8 mouse cellular contexts compared by ENCODE assay signal in the genomic region with DNA sequence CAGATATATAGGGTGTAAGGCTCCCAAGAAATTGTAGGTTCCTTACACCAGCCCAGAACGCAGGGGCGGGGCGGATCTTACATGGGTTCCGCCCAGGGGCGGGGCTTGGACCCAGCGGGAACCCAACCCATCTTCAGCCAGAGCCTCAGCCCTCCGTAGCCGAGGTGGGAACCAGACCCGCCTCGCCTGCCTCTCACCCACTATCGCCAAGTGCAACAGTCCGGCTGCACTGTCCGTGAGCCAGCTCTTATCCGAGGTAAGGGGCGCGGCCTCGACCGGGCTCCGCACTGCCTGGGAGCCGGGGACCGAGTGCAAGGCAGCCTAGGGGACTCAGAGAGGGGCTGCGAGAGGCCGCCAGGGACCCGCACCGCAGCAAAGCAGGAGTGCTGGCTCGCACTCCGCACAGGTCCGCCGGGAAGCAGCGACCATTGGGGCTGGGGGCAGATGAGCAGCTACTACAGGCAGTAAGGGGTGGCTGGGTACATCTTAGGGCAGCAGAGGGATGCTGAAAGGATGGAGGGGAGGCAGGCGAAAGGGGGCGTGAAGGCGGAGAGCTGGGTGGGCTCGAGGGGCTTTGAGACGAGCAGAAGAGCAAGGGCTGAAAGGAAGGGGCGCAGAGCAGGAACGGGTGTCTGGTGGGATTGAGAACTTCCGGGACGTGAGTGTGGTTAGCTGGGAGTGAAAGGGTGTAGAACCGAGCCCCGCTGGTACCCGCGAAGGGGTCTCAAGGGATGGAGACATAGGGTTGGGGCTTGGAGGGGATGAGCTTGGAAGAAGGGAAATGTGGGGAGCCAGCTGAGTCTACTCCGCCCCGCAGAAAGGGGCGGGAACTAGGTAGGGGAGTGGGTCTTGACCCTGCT. TPM values are rescaled to one million over a fixed set of nuclear protein-coding genes. Genes with fewer than 3 reads are reported as not detected.
DNase-seq lines count a peak whose midpoint lies in the region; ATAC-seq lines count a peak whose summit lies in the region.

A gene (plus strand): TSS at position 101 of the 860 bp plus-strand sequence.

- H3K9ac ChIP-seq in limb, embryonic 11.5 days (ENCODE audit: low read length): peak within 1 kb of the TSS; percentile 60
- peak within 1 kb of the TSS; percentile 80 for H3K9ac ChIP-seq in midbrain, embryonic 12.5 days (replicated peaks)

- no peak within 1 kb of the TSS for H3K27ac ChIP-seq in limb, embryonic 11.5 days (replicated peaks; ENCODE audit: low read depth, low read length)
- H3K27ac ChIP-seq in midbrain, embryonic 12.5 days (replicated peaks): peak within 1 kb of the TSS; percentile 56; the same call in 1 of the 2 replicates

- no peaks in the 10 kb centered on the region for H3K4me1 ChIP-seq in limb, embryonic 11.5 days (ENCODE audit: control insufficient read depth, insufficient read depth, low read length)
- H3K4me1 ChIP-seq in midbrain, embryonic 12.5 days: 0 out of 2 replicates have a peak, but pooled peaks cover 10% of the 10 kb centered on the region

- H3K9me3 ChIP-seq in limb, embryonic 11.5 days (ENCODE audit: control insufficient read depth, low read length): no peaks in the 10 kb centered on the region
- H3K9me3 ChIP-seq in midbrain, embryonic 12.5 days: no peaks in the 10 kb centered on the region

- H3K4me3 ChIP-seq in limb, embryonic 11.5 days (ENCODE audit: low read depth, low read length): peak within 1 kb of the TSS; percentile 58
- H3K4me3 ChIP-seq in midbrain, embryonic 12.5 days: peak within 1 kb of the TSS; percentile 62

- ATAC-seq in limb, embryonic 11.5 days (ENCODE audit: insufficient number of reproducible peaks, low FRiP score, low TSS enrichment, low read depth): peak; percentile 85
- ATAC-seq in midbrain, embryonic 12.5 days (ENCODE audit: low FRiP score, low read depth): peak; percentile 94

- under 1% methylated on average over 46 of the region's 46 CpGs for WGBS in limb, embryonic 11.5 days
- under 1% methylated on average over 46 of the region's 46 CpGs for WGBS in midbrain, embryonic 12.5 days

- peak; percentile 90 for DNase-seq in heart, adult 11 months
- no peak for DNase-seq in heart, adult 8-10 months (ENCODE audit: low spot score)
- peak; percentile 83 for DNase-seq in embryo, embryonic 9.5 days (ENCODE audit: extremely low spot score)
- DNase-seq in heart, adult 18-20 months: peak; percentile 23 to 34
- DNase-seq in kidney, adult 18-20 months: peak; percentile 47
- peak; percentile 76 for DNase-seq in limb, embryonic 11.5 days (ENCODE audit: low spot score)
- DNase-seq in spleen, adult 18-20 months: peak; percentile 19 to 60

- peak within 1 kb of the TSS; percentile 99 for H3K4me2 ChIP-seq in limb, embryonic 11.5 days (ENCODE audit: low read depth, severe bottlenecking)
- peak within 1 kb of the TSS; percentile 97 for H3K4me2 ChIP-seq in midbrain, embryonic 12.5 days (replicated peaks)

- no peaks in the 10 kb centered on the region for H3K27me3 ChIP-seq in limb, embryonic 11.5 days (ENCODE audit: control insufficient read depth, insufficient read depth, low read length)
- peaks cover 28% of the 10 kb centered on the region for H3K27me3 ChIP-seq in midbrain, embryonic 12.5 days

- H3K36me3 ChIP-seq in limb, embryonic 11.5 days (ENCODE audit: control insufficient read depth, insufficient read depth, low read length): no peaks in the 10 kb centered on the region
- H3K36me3 ChIP-seq in midbrain, embryonic 12.5 days: no peaks in the 10 kb centered on the region

RNA-seq across cellular contexts. Expression of the gene that starts here (rescaled TPM):
- 1 to 10 TPM in 3 of 4 experiments, under 1 TPM in 1; 0.57 to 1.7 (median 1.4) TPM for total RNA-seq in heart, adult 8-10 months (2022)
- 1 to 10 TPM in 1 of 2 experiments, under 1 TPM in 1; 0.60 to 1.6 TPM for total RNA-seq in heart, adult 18-20 months (2021)
- polyA plus RNA-seq in limb, embryonic 11.5 days (2014; fragmentation: Nextera tagmentation; extraction: Ambion mirVana): 13.3 and 13.4 TPM in 2 replicates
- polyA plus RNA-seq in midbrain, embryonic 12.5 days (2016; fragmentation: Nextera tagmentation; extraction: Ambion mirVana): 29.5 and 32.0 TPM in 2 replicates
